Mouse (Mus musculus) cerebellum, adult 11 months (tissue): Measurements from ENCODE around the gene Itga3.

Experiments
- DNase-seq: peaks from one replicate; pipeline ENCODE4 v3.0.0; 2022

Itga3 gene

GRCm38 (mm10) chr11:95069226-95069957 lies 7.2 kb downstream of the Itga3 start:
- no peak for DNase-seq

- no peak for DNase-seq
Measured at GRCm38 (mm10) chr11:95056768-95057501, 19.7 kb downstream of the Itga3 start.

- DNase-seq: no peak
Measured at GRCm38 (mm10) chr11:95053062-95053461, 23.5 kb downstream of the Itga3 start.

GRCm38 (mm10) chr11:95046980-95047680 lies 29.5 kb downstream of the Itga3 start:
- peak; percentile 61 for DNase-seq

GRCm38 (mm10) chr11:95044185-95044870 lies 32.3 kb downstream of the Itga3 start:
- DNase-seq: peak; percentile 33

GRCm38 (mm10) chr11:95043608-95044007 lies 33.0 kb downstream of the Itga3 start:
- DNase-seq: no peak

GRCm38 (mm10) chr11:95043060-95043459 lies 33.5 kb downstream of the Itga3 start:
- peak; percentile 40 for DNase-seq

- DNase-seq: peak; percentile 87
Measured at GRCm38 (mm10) chr11:95042096-95042495, 34.5 kb downstream of the Itga3 start.

- peak; percentile 97 for DNase-seq
Measured at GRCm38 (mm10) chr11:95041139-95041609, 35.4 kb downstream of the Itga3 start, which contains the start of gene Pdk2. Gene Pdk2 (minus strand): TSS chr11:95041354.

GRCm38 (mm10) chr11:95040491-95041138 lies 36.0 kb downstream of the Itga3 start:
- DNase-seq: peak; percentile 85

GRCm38 (mm10) chr11:95039766-95040165 lies 36.8 kb downstream of the Itga3 start:
- peak; percentile 70 for DNase-seq

- peak; percentile 50 for DNase-seq
Measured at GRCm38 (mm10) chr11:95038818-95039655, 37.6 kb downstream of the Itga3 start.

- peak; percentile 43 for DNase-seq
Measured at GRCm38 (mm10) chr11:95038156-95038817, 38.3 kb downstream of the Itga3 start.

GRCm38 (mm10) chr11:95037306-95037705 lies 39.3 kb downstream of the Itga3 start:
- peak; percentile 83 for DNase-seq

GRCm38 (mm10) chr11:95036521-95036920 lies 40.1 kb downstream of the Itga3 start:
- DNase-seq: peak; percentile 26

GRCm38 (mm10) chr11:95034902-95035301 lies 41.7 kb downstream of the Itga3 start:
- no peak for DNase-seq

GRCm38 (mm10) chr11:95033617-95034016 lies 43.0 kb downstream of the Itga3 start:
- DNase-seq: peak; percentile 24

- DNase-seq: peak; percentile 13
Measured at GRCm38 (mm10) chr11:95032945-95033344, 43.7 kb downstream of the Itga3 start.

- no peak for DNase-seq
Measured at GRCm38 (mm10) chr11:95027850-95028470, 48.6 kb downstream of the Itga3 start.

- DNase-seq: no peak
Measured at GRCm38 (mm10) chr11:95026849-95027248, 49.8 kb downstream of the Itga3 start.
